Mouse (Mus musculus): ENCODE data around the gene Cadps. TPM values are rescaled to one million over a fixed set of nuclear protein-coding genes. Genes with fewer than 3 reads are reported as not detected.

The Cadps gene
- polyA plus RNA-seq, 1 experiment from 2014 or later: 63.4 TPM

DNA sequence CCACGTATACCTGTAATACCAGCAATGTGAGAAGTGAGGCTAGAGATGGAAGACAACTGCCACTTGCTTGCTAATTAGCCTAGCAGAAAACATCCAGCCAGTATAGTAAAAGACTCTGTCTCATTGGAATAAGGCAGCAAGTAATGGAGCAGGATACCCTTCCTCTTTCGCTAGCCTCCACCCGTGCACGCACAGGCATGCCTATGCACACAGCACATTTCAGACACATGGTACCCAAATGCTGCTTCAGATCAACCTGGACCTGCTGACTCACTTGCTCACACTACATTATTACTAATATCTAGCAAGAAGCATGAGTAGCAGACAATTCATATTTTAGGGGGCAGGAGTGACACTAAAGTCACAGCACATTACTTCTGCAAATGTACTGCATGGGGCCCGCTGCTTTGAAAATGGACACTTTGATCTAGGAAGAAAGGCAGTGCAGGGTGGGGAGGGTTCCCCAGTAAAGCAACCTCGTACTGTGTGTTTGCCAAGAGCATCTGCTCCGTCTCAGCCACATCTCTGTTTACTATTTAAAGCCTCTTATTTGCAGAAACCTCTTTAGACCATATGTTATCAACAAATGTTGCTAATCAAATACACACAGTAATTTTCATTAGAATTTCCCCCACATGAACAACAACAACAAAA is 263.8 kb downstream of the Cadps start:
- ATAC-seq (ENCODE audit: low FRiP score) (peak; percentile 44; the same call in 1 of the 2 replicates), DNase-seq (ENCODE audit: low spot score) (peak; percentile 38)
- Histone ChIP-seq H3K36me3 (replicated peaks; ENCODE audit: control insufficient read depth, insufficient read depth) (no peaks in the 10 kb centered on the region), H3K4me3 (replicated peaks; ENCODE audit: low read length) (no peak overlapping the region), H3K4me2 (replicated peaks) (no peak overlapping the region), H3K9me3 (ENCODE audit: control insufficient read depth, low read length) (no peaks in the 10 kb centered on the region), H3K27ac (peak overlapping the region; percentile 73), H3K9ac (no peak overlapping the region), H3K4me1 (replicated peaks; ENCODE audit: control insufficient read depth, insufficient read depth, low read length) (peaks cover 25% of the 10 kb centered on the region), H3K27me3 (ENCODE audit: control insufficient read depth, insufficient read depth, low read length) (no peaks in the 10 kb centered on the region)
- WGBS: 63% methylated on average over 7 of the region's 7 CpGs

DNA sequence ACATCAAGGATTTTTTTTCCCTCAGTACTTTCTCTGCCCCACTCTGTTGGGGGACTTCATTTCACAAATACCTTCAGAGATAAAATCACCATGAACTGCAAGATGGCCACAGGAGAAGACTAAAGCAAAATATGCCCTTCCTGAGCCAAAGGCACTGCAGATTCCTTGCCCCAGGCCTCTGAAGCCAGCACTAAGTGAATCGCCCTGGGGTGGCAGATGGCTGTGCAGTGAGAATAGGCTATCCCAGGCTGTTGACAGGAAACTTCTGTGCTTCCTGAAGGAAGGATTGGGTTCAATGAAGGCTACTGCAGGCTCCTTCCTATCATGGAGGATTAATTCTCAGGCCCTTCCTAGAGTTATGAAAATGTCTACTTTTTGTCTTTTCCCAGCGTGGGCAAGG is 268.4 kb downstream of the Cadps start:
- H3K9me3 ChIP-seq (ENCODE audit: control insufficient read depth, low read length): no peaks in the 10 kb centered on the region
- ATAC-seq (ENCODE audit: low FRiP score): no peak
- H3K4me2 ChIP-seq (replicated peaks): no peak overlapping the region
- no peaks in the 10 kb centered on the region; the same call in 1 of the 2 replicates for H3K36me3 ChIP-seq (replicated peaks; ENCODE audit: control insufficient read depth, insufficient read depth)
- H3K27ac ChIP-seq: no peak overlapping the region
- WGBS: 79% methylated on average over 2 of the region's 2 CpGs
- no peak overlapping the region for H3K4me3 ChIP-seq (replicated peaks; ENCODE audit: low read length)
- no peaks in the 10 kb centered on the region for H3K27me3 ChIP-seq (ENCODE audit: control insufficient read depth, insufficient read depth, low read length)
- peaks cover 13% of the 10 kb centered on the region for H3K4me1 ChIP-seq (replicated peaks; ENCODE audit: control insufficient read depth, insufficient read depth, low read length)
- no peak for DNase-seq (ENCODE audit: low spot score)
- H3K9ac ChIP-seq: no peak overlapping the region

DNA sequence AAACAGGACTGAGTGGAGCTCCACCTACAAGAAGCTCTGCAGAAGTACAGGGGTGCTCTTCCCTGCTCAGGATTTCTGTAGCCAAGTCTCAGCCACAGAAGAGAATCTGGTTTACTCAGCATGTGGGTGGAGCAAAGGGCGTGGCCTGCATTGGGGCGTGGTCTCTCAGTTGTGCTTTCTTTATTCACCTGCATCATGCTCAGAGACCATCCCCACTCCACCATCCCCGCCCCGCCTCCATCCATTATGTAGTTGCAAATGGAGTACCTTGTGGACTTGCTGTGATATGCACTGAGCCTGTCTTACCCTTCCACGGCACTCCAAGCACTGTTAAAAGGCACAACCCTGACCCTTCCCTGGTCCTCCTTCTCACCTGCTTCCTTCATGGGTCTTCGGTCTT is 271.5 kb downstream of the Cadps start:
- peak; percentile 38 for ATAC-seq (ENCODE audit: low FRiP score)
- DNase-seq (ENCODE audit: low spot score): no peak
- Histone ChIP-seq H3K9ac (no peak overlapping the region), H3K4me3 (replicated peaks; ENCODE audit: low read length) (no peak overlapping the region), H3K36me3 (replicated peaks; ENCODE audit: control insufficient read depth, insufficient read depth) (peaks cover 12% of the 10 kb centered on the region), H3K27ac (no peak overlapping the region), H3K27me3 (ENCODE audit: control insufficient read depth, insufficient read depth, low read length) (no peaks in the 10 kb centered on the region), H3K9me3 (ENCODE audit: control insufficient read depth, low read length) (no peaks in the 10 kb centered on the region), H3K4me1 (replicated peaks; ENCODE audit: control insufficient read depth, insufficient read depth, low read length) (0 out of 2 replicates have a peak, but pooled peaks cover 2% of the 10 kb centered on the region), H3K4me2 (replicated peaks) (no peak overlapping the region)
- 33% methylated on average over 6 of the region's 6 CpGs for WGBS

DNA sequence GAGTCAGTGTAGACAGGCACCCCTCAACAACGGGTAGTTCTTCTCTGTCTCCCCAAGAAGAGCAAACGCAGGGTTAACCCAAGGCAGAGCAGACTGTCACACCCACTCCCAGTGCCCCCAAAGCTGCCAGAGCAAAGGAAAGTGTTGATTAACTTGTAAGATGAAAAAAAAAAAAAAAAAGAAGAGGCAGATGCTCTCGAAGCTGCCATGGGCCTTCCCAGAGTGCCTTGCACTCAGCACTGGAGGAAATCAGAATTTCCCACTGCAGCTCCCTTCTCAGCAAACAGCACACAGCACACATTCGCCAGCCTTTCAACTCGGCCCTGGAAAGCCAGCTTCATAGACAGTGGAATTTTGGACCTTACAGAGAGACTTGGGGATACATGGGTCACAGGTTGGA is 271.9 kb downstream of the Cadps start:
- Histone ChIP-seq H3K4me2 (replicated peaks) (no peak overlapping the region), H3K4me3 (replicated peaks; ENCODE audit: low read length) (no peak overlapping the region), H3K9me3 (ENCODE audit: control insufficient read depth, low read length) (no peaks in the 10 kb centered on the region), H3K27ac (no peak overlapping the region), H3K27me3 (ENCODE audit: control insufficient read depth, insufficient read depth, low read length) (no peaks in the 10 kb centered on the region), H3K36me3 (replicated peaks; ENCODE audit: control insufficient read depth, insufficient read depth) (peaks cover 14% of the 10 kb centered on the region), H3K9ac (no peak overlapping the region), H3K4me1 (replicated peaks; ENCODE audit: control insufficient read depth, insufficient read depth, low read length) (0 out of 2 replicates have a peak, but pooled peaks cover 2% of the 10 kb centered on the region)
- WGBS: 52% methylated on average over 5 of the region's 5 CpGs
- ATAC-seq (ENCODE audit: low FRiP score): no peak; the same call in 1 of the 2 replicates
- DNase-seq (ENCODE audit: low spot score): no peak

DNA sequence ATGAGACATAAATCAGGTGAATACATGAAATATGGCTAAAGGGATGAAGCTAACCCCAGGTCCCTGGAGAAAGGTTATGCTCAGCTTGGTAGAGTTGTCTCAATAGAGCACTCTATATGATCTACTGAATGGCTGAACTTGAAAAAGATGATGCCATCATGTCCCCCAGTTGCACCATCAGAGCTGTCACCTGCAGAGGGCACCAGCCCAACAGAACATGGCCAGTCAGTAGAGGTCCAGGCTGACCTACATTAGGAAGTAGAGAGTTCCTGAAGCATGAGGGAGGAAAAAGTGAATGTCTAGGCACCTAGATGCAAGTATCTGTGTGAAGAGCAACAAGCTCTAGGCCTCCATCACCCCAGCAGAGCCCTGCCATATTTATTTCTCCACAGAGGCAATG is 273.6 kb downstream of the Cadps start:
- Histone ChIP-seq H3K4me2 (replicated peaks) (no peak overlapping the region), H3K27ac (no peak overlapping the region), H3K4me1 (replicated peaks; ENCODE audit: control insufficient read depth, insufficient read depth, low read length) (no peaks in the 10 kb centered on the region), H3K4me3 (replicated peaks; ENCODE audit: low read length) (no peak overlapping the region), H3K9me3 (ENCODE audit: control insufficient read depth, low read length) (no peaks in the 10 kb centered on the region), H3K27me3 (ENCODE audit: control insufficient read depth, insufficient read depth, low read length) (no peaks in the 10 kb centered on the region), H3K9ac (no peak overlapping the region), H3K36me3 (replicated peaks; ENCODE audit: control insufficient read depth, insufficient read depth) (peaks cover 28% of the 10 kb centered on the region)
- no peak for ATAC-seq (ENCODE audit: low FRiP score)
- DNase-seq (ENCODE audit: low spot score): no peak

DNA sequence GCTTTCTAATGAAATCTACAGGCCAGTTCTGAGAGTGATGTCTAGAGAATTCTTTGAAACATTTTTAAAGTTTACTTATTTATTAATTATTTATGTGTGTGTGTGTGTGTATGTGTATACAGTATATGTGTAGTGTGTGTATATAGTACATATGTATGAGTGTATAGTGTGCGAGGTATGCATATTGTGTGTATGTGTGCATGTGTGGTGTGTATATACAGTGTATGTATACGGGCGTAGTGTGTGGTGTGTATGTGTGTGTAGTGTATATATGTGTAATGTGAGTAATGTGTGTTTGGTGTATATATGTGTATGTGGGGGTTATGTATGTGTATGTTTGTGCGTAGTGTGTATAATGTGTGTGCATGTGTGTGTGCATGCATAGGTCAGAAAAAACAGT is 275.4 kb downstream of the Cadps start:
- Histone ChIP-seq H3K9ac (no peak overlapping the region), H3K27ac (no peak overlapping the region), H3K9me3 (ENCODE audit: control insufficient read depth, low read length) (no peaks in the 10 kb centered on the region), H3K36me3 (replicated peaks; ENCODE audit: control insufficient read depth, insufficient read depth) (peaks cover 28% of the 10 kb centered on the region), H3K4me3 (replicated peaks; ENCODE audit: low read length) (no peak overlapping the region), H3K4me2 (replicated peaks) (no peak overlapping the region), H3K4me1 (replicated peaks; ENCODE audit: control insufficient read depth, insufficient read depth, low read length) (no peaks in the 10 kb centered on the region), H3K27me3 (ENCODE audit: control insufficient read depth, insufficient read depth, low read length) (no peaks in the 10 kb centered on the region)
- WGBS: 96% methylated on average over 4 of the region's 4 CpGs
- ATAC-seq (ENCODE audit: low FRiP score) (no peak), DNase-seq (ENCODE audit: low spot score) (no peak)

DNA sequence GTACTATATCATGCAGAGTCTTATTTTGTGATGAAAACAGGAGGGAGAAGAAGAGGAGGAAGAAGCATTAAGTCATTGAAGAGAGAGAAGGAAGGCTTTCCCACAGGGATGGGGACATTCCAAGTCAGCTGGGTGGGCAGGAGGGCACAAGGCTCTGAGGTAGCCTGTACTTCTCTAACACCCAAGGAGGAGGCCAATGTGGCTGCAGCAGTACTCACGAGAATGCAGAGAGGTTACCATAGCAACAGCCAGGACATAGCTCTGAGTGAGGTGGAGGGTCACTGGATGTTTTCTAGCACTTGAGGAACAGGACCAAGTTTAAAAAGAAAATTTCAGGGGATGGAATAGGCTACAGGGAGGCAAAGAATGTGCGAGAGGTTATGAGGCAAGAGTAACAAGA is 281.1 kb downstream of the Cadps start:
- Histone ChIP-seq H3K4me3 (replicated peaks; ENCODE audit: low read length) (no peak overlapping the region), H3K4me1 (replicated peaks; ENCODE audit: control insufficient read depth, insufficient read depth, low read length) (no peaks in the 10 kb centered on the region), H3K27ac (no peak overlapping the region), H3K36me3 (replicated peaks; ENCODE audit: control insufficient read depth, insufficient read depth) (peaks cover 26% of the 10 kb centered on the region), H3K9me3 (ENCODE audit: control insufficient read depth, low read length) (no peaks in the 10 kb centered on the region), H3K4me2 (replicated peaks) (no peak overlapping the region), H3K9ac (no peak overlapping the region), H3K27me3 (ENCODE audit: control insufficient read depth, insufficient read depth, low read length) (no peaks in the 10 kb centered on the region)
- 47% methylated on average over 2 of the region's 2 CpGs for WGBS
- no peak for DNase-seq (ENCODE audit: low spot score)
- ATAC-seq (ENCODE audit: low FRiP score): no peak

DNA sequence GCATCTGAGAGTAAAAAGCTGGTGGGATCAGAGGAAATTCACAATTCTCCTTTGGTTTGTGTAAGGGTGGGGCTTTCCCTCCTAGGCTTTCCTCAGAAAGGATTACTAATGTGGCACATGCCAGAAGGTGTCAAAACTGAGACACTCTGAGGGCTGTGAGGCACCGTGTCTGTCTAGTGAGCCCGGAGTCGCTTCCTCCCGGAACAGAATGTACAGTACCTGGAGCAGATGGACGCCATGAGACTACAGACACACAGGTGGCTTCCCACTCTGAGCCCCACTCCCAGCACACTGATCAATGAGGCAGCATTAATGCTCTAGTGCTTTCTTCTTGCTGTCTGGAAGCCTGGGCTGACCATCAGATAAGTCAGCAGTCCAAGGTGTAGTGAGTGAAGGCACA is 283.8 kb downstream of the Cadps start:
- no peaks in the 10 kb centered on the region for H3K9me3 ChIP-seq (ENCODE audit: control insufficient read depth, low read length)
- no peak for DNase-seq (ENCODE audit: low spot score)

DNA sequence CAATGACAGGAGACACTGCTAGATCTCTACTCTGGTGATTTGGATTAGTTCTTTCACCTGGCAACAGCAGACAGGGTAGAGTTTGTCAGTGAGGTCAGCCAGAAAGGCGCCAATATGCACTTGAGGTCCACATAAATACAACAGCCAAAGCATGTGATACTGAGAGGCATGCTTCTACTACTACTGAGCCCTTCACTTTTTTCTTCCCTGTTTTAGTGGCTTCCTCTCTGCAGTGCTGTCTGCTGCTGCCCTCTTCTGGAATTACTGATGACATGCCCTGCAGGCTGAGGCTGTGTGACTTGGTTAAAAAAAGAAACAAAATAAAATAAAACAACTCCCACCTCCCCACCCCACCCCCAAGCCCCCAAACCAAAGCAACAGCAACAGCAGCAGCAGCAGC is 291.8 kb downstream of the Cadps start:
- 22% methylated on average over 1 of the region's 1 CpGs for WGBS
- Histone ChIP-seq H3K27ac (no peak overlapping the region), H3K9ac (no peak overlapping the region), H3K9me3 (ENCODE audit: control insufficient read depth, low read length) (no peaks in the 10 kb centered on the region), H3K27me3 (ENCODE audit: control insufficient read depth, insufficient read depth, low read length) (no peaks in the 10 kb centered on the region), H3K4me1 (replicated peaks; ENCODE audit: control insufficient read depth, insufficient read depth, low read length) (0 out of 2 replicates have a peak, but pooled peaks cover 3% of the 10 kb centered on the region), H3K4me2 (replicated peaks) (no peak overlapping the region), H3K36me3 (replicated peaks; ENCODE audit: control insufficient read depth, insufficient read depth) (peaks cover 20% of the 10 kb centered on the region), H3K4me3 (replicated peaks; ENCODE audit: low read length) (no peak overlapping the region)
- ATAC-seq (ENCODE audit: low FRiP score) (peak; percentile 64; the same call in 1 of the 2 replicates), DNase-seq (ENCODE audit: low spot score) (peak; percentile 64)

More for the DNA sequence above, 283.8 kb downstream of the Cadps start:
- H3K9ac ChIP-seq: no peak overlapping the region
- H3K27me3 ChIP-seq (ENCODE audit: control insufficient read depth, insufficient read depth, low read length): no peaks in the 10 kb centered on the region
- no peak overlapping the region for H3K27ac ChIP-seq
- 91% methylated on average over 5 of the region's 5 CpGs for WGBS
- H3K4me3 ChIP-seq (replicated peaks; ENCODE audit: low read length): no peak overlapping the region
- ATAC-seq (ENCODE audit: low FRiP score): no peak
- no peaks in the 10 kb centered on the region for H3K4me1 ChIP-seq (replicated peaks; ENCODE audit: control insufficient read depth, insufficient read depth, low read length)
- no peak overlapping the region for H3K4me2 ChIP-seq (replicated peaks)
- peaks cover 11% of the 10 kb centered on the region for H3K36me3 ChIP-seq (replicated peaks; ENCODE audit: control insufficient read depth, insufficient read depth)

DNA sequence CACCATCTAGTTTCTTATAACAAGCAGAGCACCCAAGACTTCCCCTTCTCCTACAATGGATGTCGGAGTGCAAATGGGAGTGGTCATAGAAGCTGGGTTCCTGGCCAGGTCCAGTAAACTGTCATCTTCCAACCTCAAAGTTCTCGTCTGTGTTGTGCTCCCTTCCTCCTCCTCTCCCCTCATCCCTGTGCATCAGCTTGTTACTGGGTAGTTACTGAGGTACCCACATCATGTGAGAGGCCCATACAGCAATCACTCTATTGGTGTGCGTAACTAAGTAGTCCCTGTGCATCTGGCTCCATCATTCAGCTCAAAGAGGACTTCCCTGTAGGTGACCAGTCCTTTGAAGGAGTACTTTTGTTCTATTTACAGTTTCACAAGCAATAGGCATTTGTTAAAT is 292.3 kb downstream of the Cadps start:
- 67% methylated on average over 3 of the region's 3 CpGs for WGBS
- no peak overlapping the region for H3K4me3 ChIP-seq (replicated peaks; ENCODE audit: low read length)
- no peak overlapping the region for H3K9ac ChIP-seq
- 0 out of 2 replicates have a peak, but pooled peaks cover 3% of the 10 kb centered on the region for H3K4me1 ChIP-seq (replicated peaks; ENCODE audit: control insufficient read depth, insufficient read depth, low read length)
- H3K36me3 ChIP-seq (replicated peaks; ENCODE audit: control insufficient read depth, insufficient read depth): peaks cover 20% of the 10 kb centered on the region
- DNase-seq (ENCODE audit: low spot score) (no peak), ATAC-seq (ENCODE audit: low FRiP score) (no peak)
- no peaks in the 10 kb centered on the region for H3K9me3 ChIP-seq (ENCODE audit: control insufficient read depth, low read length)
- no peaks in the 10 kb centered on the region for H3K27me3 ChIP-seq (ENCODE audit: control insufficient read depth, insufficient read depth, low read length)
- H3K4me2 ChIP-seq (replicated peaks): no peak overlapping the region
- no peak overlapping the region for H3K27ac ChIP-seq

Measured in hindbrain, embryonic 14.5 days (tissue).